Mouse (Mus musculus): ENCODE measurements around the gene Ctnna3. TPM values are rescaled to one million over a fixed set of nuclear protein-coding genes. Genes with fewer than 3 reads are reported as not detected.

The Ctnna3 gene
- polyA plus RNA-seq, 1 experiment from 2014 or later: 0.55 TPM

GRCm38 (mm10) chr10:63947266-63947665 is 517.4 kb downstream of the Ctnna3 start:
- Histone ChIP-seq H3K4me1 (ENCODE audit: control insufficient read depth, insufficient read depth, low read length) (no peaks in the 10 kb centered on the region), H3K27ac (ENCODE audit: low read depth, low read length) (no peak overlapping the region), H3K36me3 (ENCODE audit: control insufficient read depth, insufficient read depth, low read length) (no peaks in the 10 kb centered on the region), H3K9ac (ENCODE audit: low read depth, low read length) (no peak overlapping the region), H3K27me3 (ENCODE audit: control insufficient read depth, insufficient read depth, low read length) (no peaks in the 10 kb centered on the region), H3K4me3 (ENCODE audit: low read length) (no peak overlapping the region), H3K4me2 (replicated peaks; ENCODE audit: low read depth, low read length) (no peak overlapping the region), H3K9me3 (ENCODE audit: control insufficient read depth, low read length) (no peaks in the 10 kb centered on the region)
- no peak for ATAC-seq (ENCODE audit: low FRiP score, low TSS enrichment)
- WGBS: 84% methylated on average over 4 of the region's 4 CpGs

- no peak for ATAC-seq (ENCODE audit: low FRiP score, low TSS enrichment)
- H3K36me3 ChIP-seq (ENCODE audit: control insufficient read depth, insufficient read depth, low read length): no peaks in the 10 kb centered on the region
- 52% methylated on average over 8 of the region's 8 CpGs for WGBS
- H3K27me3 ChIP-seq (ENCODE audit: control insufficient read depth, insufficient read depth, low read length): no peaks in the 10 kb centered on the region
- H3K9me3 ChIP-seq (ENCODE audit: control insufficient read depth, low read length): no peaks in the 10 kb centered on the region
- H3K4me3 ChIP-seq (ENCODE audit: low read length): no peak overlapping the region
- H3K27ac ChIP-seq (ENCODE audit: low read depth, low read length): no peak overlapping the region
- H3K9ac ChIP-seq (ENCODE audit: low read depth, low read length): no peak overlapping the region
- no peaks in the 10 kb centered on the region for H3K4me1 ChIP-seq (ENCODE audit: control insufficient read depth, insufficient read depth, low read length)
- no peak overlapping the region for H3K4me2 ChIP-seq (replicated peaks; ENCODE audit: low read depth, low read length)
Observed at GRCm38 (mm10) chr10:63950867-63951266, 521.0 kb downstream of the Ctnna3 start.

GRCm38 (mm10) chr10:63951481-63951880 is 521.6 kb downstream of the Ctnna3 start:
- H3K4me2 ChIP-seq (replicated peaks; ENCODE audit: low read depth, low read length): no peak overlapping the region
- 94% methylated on average over 1 of the region's 1 CpGs for WGBS
- no peaks in the 10 kb centered on the region for H3K27me3 ChIP-seq (ENCODE audit: control insufficient read depth, insufficient read depth, low read length)
- no peak overlapping the region for H3K4me3 ChIP-seq (ENCODE audit: low read length)
- no peaks in the 10 kb centered on the region for H3K9me3 ChIP-seq (ENCODE audit: control insufficient read depth, low read length)
- no peak for ATAC-seq (ENCODE audit: low FRiP score, low TSS enrichment)
- H3K9ac ChIP-seq (ENCODE audit: low read depth, low read length): no peak overlapping the region
- no peaks in the 10 kb centered on the region for H3K36me3 ChIP-seq (ENCODE audit: control insufficient read depth, insufficient read depth, low read length)
- H3K4me1 ChIP-seq (ENCODE audit: control insufficient read depth, insufficient read depth, low read length): no peaks in the 10 kb centered on the region
- H3K27ac ChIP-seq (ENCODE audit: low read depth, low read length): no peak overlapping the region

- no peak overlapping the region for H3K9ac ChIP-seq (ENCODE audit: low read depth, low read length)
- H3K27me3 ChIP-seq (ENCODE audit: control insufficient read depth, insufficient read depth, low read length): no peaks in the 10 kb centered on the region
- no peak overlapping the region for H3K27ac ChIP-seq (ENCODE audit: low read depth, low read length)
- ATAC-seq (ENCODE audit: low FRiP score, low TSS enrichment): peak; percentile 62
- H3K4me1 ChIP-seq (ENCODE audit: control insufficient read depth, insufficient read depth, low read length): no peaks in the 10 kb centered on the region
- H3K4me3 ChIP-seq (ENCODE audit: low read length): no peak overlapping the region
- WGBS: 28% methylated on average over 6 of the region's 7 CpGs
- no peaks in the 10 kb centered on the region for H3K36me3 ChIP-seq (ENCODE audit: control insufficient read depth, insufficient read depth, low read length)
- no peaks in the 10 kb centered on the region for H3K9me3 ChIP-seq (ENCODE audit: control insufficient read depth, low read length)
- no peak overlapping the region for H3K4me2 ChIP-seq (replicated peaks; ENCODE audit: low read depth, low read length)
Observed at GRCm38 (mm10) chr10:63954308-63954930, 524.5 kb downstream of the Ctnna3 start.

- ATAC-seq (ENCODE audit: low FRiP score, low TSS enrichment): no peak
- Histone ChIP-seq H3K9ac (ENCODE audit: low read depth, low read length) (no peak overlapping the region), H3K4me3 (ENCODE audit: low read length) (no peak overlapping the region), H3K36me3 (ENCODE audit: control insufficient read depth, insufficient read depth, low read length) (no peaks in the 10 kb centered on the region), H3K9me3 (ENCODE audit: control insufficient read depth, low read length) (no peaks in the 10 kb centered on the region), H3K27me3 (ENCODE audit: control insufficient read depth, insufficient read depth, low read length) (no peaks in the 10 kb centered on the region), H3K27ac (ENCODE audit: low read depth, low read length) (no peak overlapping the region), H3K4me2 (replicated peaks; ENCODE audit: low read depth, low read length) (no peak overlapping the region), H3K4me1 (ENCODE audit: control insufficient read depth, insufficient read depth, low read length) (no peaks in the 10 kb centered on the region)
- whole genome bisulfite sequencing: 95% methylated on average over 2 of the region's 2 CpGs
Observed at GRCm38 (mm10) chr10:63972300-63972699, 542.4 kb downstream of the Ctnna3 start.

GRCm38 (mm10) chr10:63978101-63978500 is 548.2 kb downstream of the Ctnna3 start:
- 33% methylated on average over 11 of the region's 11 CpGs for WGBS
- Histone ChIP-seq H3K4me3 (ENCODE audit: low read length) (no peak overlapping the region), H3K4me1 (ENCODE audit: control insufficient read depth, insufficient read depth, low read length) (no peaks in the 10 kb centered on the region), H3K9ac (ENCODE audit: low read depth, low read length) (no peak overlapping the region), H3K9me3 (ENCODE audit: control insufficient read depth, low read length) (no peaks in the 10 kb centered on the region), H3K4me2 (replicated peaks; ENCODE audit: low read depth, low read length) (peak overlapping the region; percentile 21), H3K27me3 (ENCODE audit: control insufficient read depth, insufficient read depth, low read length) (no peaks in the 10 kb centered on the region), H3K27ac (ENCODE audit: low read depth, low read length) (no peak overlapping the region), H3K36me3 (ENCODE audit: control insufficient read depth, insufficient read depth, low read length) (no peaks in the 10 kb centered on the region)
- ATAC-seq (ENCODE audit: low FRiP score, low TSS enrichment): no peak

- WGBS: 49% methylated on average over 3 of the region's 3 CpGs
- H3K4me2 ChIP-seq (replicated peaks; ENCODE audit: low read depth, low read length): no peak overlapping the region
- no peak overlapping the region for H3K27ac ChIP-seq (ENCODE audit: low read depth, low read length)
- no peak for ATAC-seq (ENCODE audit: low FRiP score, low TSS enrichment)
- H3K36me3 ChIP-seq (ENCODE audit: control insufficient read depth, insufficient read depth, low read length): no peaks in the 10 kb centered on the region
- H3K9me3 ChIP-seq (ENCODE audit: control insufficient read depth, low read length): no peaks in the 10 kb centered on the region
- H3K27me3 ChIP-seq (ENCODE audit: control insufficient read depth, insufficient read depth, low read length): no peaks in the 10 kb centered on the region
- no peak overlapping the region for H3K9ac ChIP-seq (ENCODE audit: low read depth, low read length)
- no peaks in the 10 kb centered on the region for H3K4me1 ChIP-seq (ENCODE audit: control insufficient read depth, insufficient read depth, low read length)
- H3K4me3 ChIP-seq (ENCODE audit: low read length): no peak overlapping the region
Observed at GRCm38 (mm10) chr10:63978535-63978934, 548.6 kb downstream of the Ctnna3 start.

GRCm38 (mm10) chr10:63978969-63979368 is 549.1 kb downstream of the Ctnna3 start:
- Histone ChIP-seq H3K4me3 (ENCODE audit: low read length) (no peak overlapping the region), H3K27me3 (ENCODE audit: control insufficient read depth, insufficient read depth, low read length) (no peaks in the 10 kb centered on the region), H3K4me1 (ENCODE audit: control insufficient read depth, insufficient read depth, low read length) (no peaks in the 10 kb centered on the region), H3K4me2 (replicated peaks; ENCODE audit: low read depth, low read length) (no peak overlapping the region), H3K27ac (ENCODE audit: low read depth, low read length) (no peak overlapping the region), H3K9me3 (ENCODE audit: control insufficient read depth, low read length) (no peaks in the 10 kb centered on the region), H3K9ac (ENCODE audit: low read depth, low read length) (no peak overlapping the region), H3K36me3 (ENCODE audit: control insufficient read depth, insufficient read depth, low read length) (no peaks in the 10 kb centered on the region)
- no peak for ATAC-seq (ENCODE audit: low FRiP score, low TSS enrichment)
- 83% methylated on average over 5 of the region's 5 CpGs for WGBS

GRCm38 (mm10) chr10:63979410-63979809 is 549.5 kb downstream of the Ctnna3 start:
- H3K9ac ChIP-seq (ENCODE audit: low read depth, low read length): no peak overlapping the region
- H3K4me1 ChIP-seq (ENCODE audit: control insufficient read depth, insufficient read depth, low read length): no peaks in the 10 kb centered on the region
- no peak for ATAC-seq (ENCODE audit: low FRiP score, low TSS enrichment)
- H3K9me3 ChIP-seq (ENCODE audit: control insufficient read depth, low read length): no peaks in the 10 kb centered on the region
- 67% methylated on average over 2 of the region's 2 CpGs for WGBS
- no peaks in the 10 kb centered on the region for H3K36me3 ChIP-seq (ENCODE audit: control insufficient read depth, insufficient read depth, low read length)
- no peaks in the 10 kb centered on the region for H3K27me3 ChIP-seq (ENCODE audit: control insufficient read depth, insufficient read depth, low read length)
- no peak overlapping the region for H3K4me3 ChIP-seq (ENCODE audit: low read length)
- H3K27ac ChIP-seq (ENCODE audit: low read depth, low read length): no peak overlapping the region
- no peak overlapping the region for H3K4me2 ChIP-seq (replicated peaks; ENCODE audit: low read depth, low read length)
